Mouse (Mus musculus): ENCODE data around the gene Gadd45b. TPM values are rescaled to one million over a fixed set of nuclear protein-coding genes. Genes with fewer than 3 reads are reported as not detected.
A peak's percentile ranks its signal among the peaks of the same experiment; 100 is the strongest.

Gene Gadd45b
- polyA plus RNA-seq, 1 experiment from 2014 or later = 1.8 TPM

DNA sequence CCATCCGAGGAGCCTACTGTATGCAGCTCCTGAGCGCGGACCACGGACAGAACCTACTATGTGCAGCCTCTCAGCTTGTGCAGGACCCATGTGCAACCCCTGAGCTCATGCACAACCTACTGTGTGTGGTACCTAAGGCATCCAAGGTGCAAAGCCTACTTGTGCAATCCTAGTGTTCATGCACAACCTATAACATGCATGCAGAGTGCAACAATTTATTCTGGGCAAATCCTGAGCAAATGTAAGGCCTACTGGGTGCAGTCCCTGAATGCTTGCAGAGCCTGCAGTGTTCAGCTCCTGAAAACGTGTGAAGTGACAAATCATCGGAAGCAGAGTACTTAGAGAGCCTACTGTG is 6.9 kb downstream of the Gadd45b start:
- H3K9ac ChIP-seq = no peak overlapping the region
- peak overlapping the region; percentile 35; the same call in 1 of the 2 replicates for H3K4me3 ChIP-seq (replicated peaks)
- peak overlapping the region; percentile 55 for H3K4me2 ChIP-seq
- DNase-seq = no peak
- H3K27me3 ChIP-seq = peaks cover 84% of the 10 kb centered on the region
- H3K27ac ChIP-seq = no peak overlapping the region
- no peaks in the 10 kb centered on the region for H3K36me3 ChIP-seq
- peaks cover 77% of the 10 kb centered on the region for H3K4me1 ChIP-seq (replicated peaks)
- no peak for ATAC-seq (ENCODE audit: low read depth)
- H3K9me3 ChIP-seq (replicated peaks) = no peaks in the 10 kb centered on the region
- 16% methylated on average over 6 of the region's 6 CpGs for WGBS (ENCODE audit: insufficient replicate concordance)

DNA sequence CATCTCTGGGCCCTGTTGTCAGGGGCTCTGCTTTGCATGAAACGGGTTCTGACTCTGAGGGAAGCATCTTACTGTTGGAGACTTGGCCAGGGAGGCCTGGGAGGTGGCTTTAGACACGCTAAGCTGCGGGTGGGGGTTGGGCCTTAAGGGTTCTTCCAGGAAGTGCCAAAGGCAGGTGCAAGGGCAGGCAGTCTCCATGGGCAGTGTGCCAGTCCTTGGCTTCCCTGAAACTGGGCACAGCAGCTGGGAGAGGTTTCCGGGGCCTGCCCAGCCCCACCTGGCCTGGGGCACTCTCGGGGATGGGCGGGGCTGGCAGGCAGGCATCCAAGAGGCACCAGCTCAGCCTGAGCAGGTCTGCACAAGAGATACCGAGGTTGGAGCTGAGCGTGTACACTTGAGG is 7.8 kb downstream of the Gadd45b start:
- ATAC-seq (ENCODE audit: low read depth) (no peak), DNase-seq (no peak)
- Histone ChIP-seq H3K27ac (no peak overlapping the region), H3K36me3 (no peaks in the 10 kb centered on the region), H3K9me3 (replicated peaks) (no peaks in the 10 kb centered on the region), H3K4me2 (no peak overlapping the region), H3K27me3 (peaks cover 76% of the 10 kb centered on the region), H3K4me1 (replicated peaks) (peaks cover 69% of the 10 kb centered on the region), H3K9ac (no peak overlapping the region), H3K4me3 (replicated peaks) (no peak overlapping the region)
- 27% methylated on average over 8 of the region's 8 CpGs for WGBS (ENCODE audit: insufficient replicate concordance)

DNA sequence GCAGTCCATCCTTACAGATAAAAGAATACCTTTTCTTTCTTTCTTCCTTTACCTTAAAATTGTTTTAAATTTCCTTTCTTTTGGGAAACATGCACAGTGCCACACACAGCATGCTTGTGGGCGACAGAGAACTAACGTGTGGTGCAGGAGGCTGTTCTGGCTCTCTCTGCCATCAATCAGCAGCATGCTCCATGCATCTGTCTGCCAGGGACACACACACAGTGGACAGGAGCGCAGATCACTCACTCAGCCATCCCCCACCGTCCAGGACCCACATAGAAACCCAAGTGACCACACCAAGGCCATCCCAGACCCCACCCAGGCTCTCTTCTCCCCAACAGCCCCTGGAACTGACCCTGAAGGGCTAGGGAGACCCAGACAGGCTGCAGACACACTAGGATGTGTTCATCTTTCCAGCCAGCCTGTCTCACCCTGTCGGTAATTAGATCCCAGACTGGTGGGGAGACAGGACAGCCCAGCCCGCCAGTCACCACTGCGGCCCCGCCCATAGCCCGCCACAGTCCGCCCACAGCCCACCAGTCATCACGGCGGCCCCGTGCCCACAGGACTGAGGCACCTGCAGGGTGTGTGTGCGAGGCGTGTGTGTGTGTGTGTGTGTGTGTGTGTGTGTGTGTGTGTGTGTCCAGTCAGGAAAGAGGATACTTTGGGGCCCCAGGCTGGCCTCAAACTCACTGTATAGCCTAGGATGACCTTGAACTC is 9.1 kb downstream of the Gadd45b start:
- Histone ChIP-seq H3K4me2 (peak overlapping the region; percentile 67), H3K4me1 (replicated peaks) (peaks cover 58% of the 10 kb centered on the region), H3K27ac (no peak overlapping the region), H3K36me3 (no peaks in the 10 kb centered on the region), H3K27me3 (peaks cover 65% of the 10 kb centered on the region), H3K9me3 (replicated peaks) (no peaks in the 10 kb centered on the region), H3K4me3 (replicated peaks) (peak overlapping the region; percentile 49), H3K9ac (peak overlapping the region; percentile 33)
- 16% methylated on average over 15 of the region's 15 CpGs for WGBS (ENCODE audit: insufficient replicate concordance)
- ATAC-seq (ENCODE audit: low read depth) = peak; percentile 34
- no peak for DNase-seq

DNA sequence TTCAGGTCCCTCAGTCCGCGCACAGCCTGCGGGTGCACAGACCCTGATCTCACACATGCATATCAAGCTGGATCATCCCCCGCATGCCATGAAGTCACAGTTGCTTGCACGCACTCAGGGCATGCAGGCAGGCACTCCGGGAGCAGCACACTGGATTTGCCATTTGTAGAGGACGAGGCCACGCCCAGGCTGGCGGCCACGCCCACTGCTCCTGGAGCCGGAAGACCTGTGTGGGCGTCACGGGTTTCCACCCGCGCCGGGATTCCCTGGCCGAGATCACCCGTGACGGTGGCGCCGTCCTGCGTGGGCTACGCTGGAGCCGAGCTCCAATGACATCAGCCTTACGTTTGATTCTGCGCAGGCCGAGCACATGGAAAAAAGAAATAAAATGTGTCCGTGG is 9.8 kb downstream of the Gadd45b start:
- Histone ChIP-seq H3K27ac (no peak overlapping the region), H3K9me3 (replicated peaks) (no peaks in the 10 kb centered on the region), H3K4me2 (peak overlapping the region; percentile 67), H3K36me3 (no peaks in the 10 kb centered on the region), H3K4me1 (replicated peaks) (peaks cover 55% of the 10 kb centered on the region), H3K27me3 (peaks cover 58% of the 10 kb centered on the region), H3K9ac (peak overlapping the region; percentile 33), H3K4me3 (replicated peaks) (peak overlapping the region; percentile 49)
- DNase-seq (peak; percentile 75), ATAC-seq (ENCODE audit: low read depth) (peak; percentile 52)
- WGBS (ENCODE audit: insufficient replicate concordance) = 2% methylated on average over 28 of the region's 28 CpGs

DNA sequence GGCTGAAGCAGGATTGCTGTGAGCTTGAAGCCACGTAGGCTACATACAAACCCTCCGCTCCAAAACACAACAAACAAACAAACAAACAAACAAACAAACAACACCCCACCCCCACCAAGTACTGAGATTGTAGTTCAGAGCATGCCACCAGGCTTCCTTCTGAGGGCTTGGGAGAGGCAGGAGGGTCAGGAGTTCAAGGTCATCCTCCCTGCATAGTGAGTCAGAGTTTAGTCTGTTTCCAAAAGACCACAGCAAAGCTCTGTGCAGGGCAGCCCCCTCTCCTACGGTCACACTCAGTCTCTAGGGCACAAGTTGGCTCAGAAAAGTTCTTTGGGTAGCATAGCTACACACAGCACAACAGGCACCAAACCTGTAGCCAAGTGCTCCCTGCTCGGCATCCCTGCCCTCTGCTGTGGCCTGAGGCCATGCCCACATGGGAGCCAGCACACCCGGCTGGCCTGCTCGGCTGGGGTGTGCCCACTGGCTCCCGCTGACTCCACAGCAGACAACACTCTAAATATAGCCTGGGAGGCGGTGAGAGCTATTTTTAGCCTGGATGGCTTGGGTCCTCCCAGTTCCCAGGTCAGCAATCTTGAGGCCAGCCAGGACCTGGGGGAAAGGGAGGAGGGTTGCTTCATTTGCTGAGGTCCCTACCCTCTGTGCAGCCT is 10.6 kb downstream of the Gadd45b start:
- Histone ChIP-seq H3K4me3 (replicated peaks) (no peak overlapping the region), H3K27me3 (peaks cover 52% of the 10 kb centered on the region), H3K27ac (0 out of 2 replicates have a peak overlapping the region, but pooled peaks have one; percentile 12), H3K4me2 (peak overlapping the region; percentile 67), H3K9me3 (replicated peaks) (no peaks in the 10 kb centered on the region), H3K9ac (peak overlapping the region; percentile 33; the same call in 1 of the 2 replicates), H3K4me1 (replicated peaks) (peaks cover 53% of the 10 kb centered on the region), H3K36me3 (no peaks in the 10 kb centered on the region)
- ATAC-seq (ENCODE audit: low read depth) (no peak), DNase-seq (no peak)
- 20% methylated on average over 8 of the region's 8 CpGs for WGBS (ENCODE audit: insufficient replicate concordance)

DNA sequence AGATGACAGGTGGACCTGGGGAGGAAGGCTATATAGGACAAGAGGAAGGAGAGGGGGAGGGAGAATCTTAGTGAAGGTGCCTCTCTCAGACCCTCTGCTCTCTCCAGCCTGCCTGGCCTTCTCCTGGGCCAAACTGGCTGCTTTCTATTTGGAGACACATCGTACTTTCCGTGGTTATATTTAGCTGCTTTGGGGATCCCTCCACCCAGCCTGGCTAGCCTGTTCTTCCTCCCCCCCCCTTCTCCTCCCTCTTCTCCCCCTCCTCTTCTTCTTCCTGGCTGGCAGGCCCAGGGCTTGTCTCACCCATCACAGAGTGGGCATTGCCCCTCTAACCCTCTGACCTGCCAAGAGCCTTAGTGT is 11.1 kb downstream of the Gadd45b start:
- Histone ChIP-seq H3K27me3 (peaks cover 47% of the 10 kb centered on the region), H3K4me2 (no peak overlapping the region), H3K27ac (no peak overlapping the region), H3K9ac (no peak overlapping the region), H3K4me1 (replicated peaks) (peaks cover 48% of the 10 kb centered on the region), H3K4me3 (replicated peaks) (no peak overlapping the region), H3K36me3 (no peaks in the 10 kb centered on the region), H3K9me3 (replicated peaks) (no peaks in the 10 kb centered on the region)
- ATAC-seq (ENCODE audit: low read depth) = no peak
- 8% methylated on average over 2 of the region's 2 CpGs for WGBS (ENCODE audit: insufficient replicate concordance)
- no peak for DNase-seq

DNA sequence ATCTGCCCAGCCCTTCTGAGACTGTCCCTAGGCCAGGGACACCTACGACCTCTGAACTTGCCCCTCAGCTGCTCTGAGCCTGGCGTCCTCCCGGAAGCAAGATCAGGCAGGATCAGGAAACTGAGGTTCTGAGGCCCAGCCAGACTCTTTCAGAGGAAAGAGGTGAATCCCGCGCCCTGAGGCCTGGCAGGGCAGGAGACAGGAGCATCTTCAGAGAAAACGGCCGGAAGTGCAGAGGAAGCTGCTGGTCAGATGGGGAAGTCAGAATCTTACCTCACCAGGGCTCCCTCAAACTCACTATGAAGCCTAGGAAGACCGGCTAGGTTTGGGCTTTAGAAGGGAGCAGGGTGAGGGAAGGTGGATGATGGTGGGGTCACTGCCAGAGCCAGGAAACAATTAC is 13.0 kb downstream of the Gadd45b start:
- H3K27ac ChIP-seq = no peak overlapping the region
- H3K4me3 ChIP-seq (replicated peaks) = no peak overlapping the region
- DNase-seq (no peak), ATAC-seq (ENCODE audit: low read depth) (no peak)
- H3K27me3 ChIP-seq = peaks cover 27% of the 10 kb centered on the region
- WGBS (ENCODE audit: insufficient replicate concordance) = 19% methylated on average over 8 of the region's 8 CpGs
- no peak overlapping the region for H3K4me2 ChIP-seq
- no peak overlapping the region for H3K9ac ChIP-seq
- H3K36me3 ChIP-seq = no peaks in the 10 kb centered on the region
- peaks cover 38% of the 10 kb centered on the region for H3K4me1 ChIP-seq (replicated peaks)
- no peaks in the 10 kb centered on the region for H3K9me3 ChIP-seq (replicated peaks)

DNA sequence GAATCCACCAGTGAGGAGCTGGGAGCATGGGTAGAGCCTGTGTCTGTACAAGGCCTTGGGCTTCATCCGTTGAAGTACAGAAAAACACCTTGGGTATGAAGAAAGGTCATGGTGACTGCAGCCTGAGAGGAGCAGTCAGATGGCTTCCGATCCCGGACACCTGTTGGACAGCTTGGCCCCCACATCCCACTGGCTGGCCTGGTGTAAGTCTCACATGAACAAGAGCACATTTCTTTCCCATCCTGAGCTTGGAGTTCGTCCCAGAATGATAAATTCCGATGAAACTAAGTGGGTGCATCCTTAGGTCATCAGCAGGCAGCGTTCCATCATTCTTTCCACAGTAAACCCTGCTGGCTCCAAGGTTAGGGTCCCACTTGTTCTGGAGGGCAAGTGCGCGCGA is 13.8 kb downstream of the Gadd45b start:
- no peak overlapping the region for H3K27ac ChIP-seq
- peaks cover 19% of the 10 kb centered on the region for H3K27me3 ChIP-seq
- no peak overlapping the region for H3K4me3 ChIP-seq (replicated peaks)
- no peak for ATAC-seq (ENCODE audit: low read depth)
- no peaks in the 10 kb centered on the region for H3K36me3 ChIP-seq
- H3K4me1 ChIP-seq (replicated peaks) = peaks cover 44% of the 10 kb centered on the region
- no peak overlapping the region for H3K4me2 ChIP-seq
- DNase-seq = no peak
- no peaks in the 10 kb centered on the region for H3K9me3 ChIP-seq (replicated peaks)
- WGBS (ENCODE audit: insufficient replicate concordance) = 74% methylated on average over 9 of the region's 9 CpGs
- no peak overlapping the region for H3K9ac ChIP-seq

DNA sequence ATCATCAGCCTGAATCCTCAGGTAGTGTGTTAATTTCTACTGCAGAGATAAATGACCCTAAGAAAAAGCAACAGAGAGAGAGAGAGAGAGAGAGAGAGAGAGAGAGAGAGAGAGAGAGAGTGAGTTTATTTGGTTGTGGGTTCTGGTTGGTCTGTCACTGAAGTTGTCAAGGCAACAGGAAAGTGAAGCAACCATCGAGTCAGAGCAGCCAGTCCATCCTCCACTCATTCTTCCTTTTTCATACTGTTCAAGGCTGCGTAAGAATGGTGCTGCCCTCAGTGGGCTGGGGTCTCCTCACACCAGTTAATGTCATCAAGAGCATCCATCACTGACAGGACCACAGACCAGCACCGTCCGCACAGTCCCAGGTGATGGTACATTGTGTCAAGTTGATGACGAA is 14.4 kb downstream of the Gadd45b start:
- DNase-seq (no peak), ATAC-seq (ENCODE audit: low read depth) (no peak)
- Histone ChIP-seq H3K4me1 (replicated peaks) (peaks cover 45% of the 10 kb centered on the region), H3K27me3 (peaks cover 14% of the 10 kb centered on the region), H3K4me2 (no peak overlapping the region), H3K27ac (no peak overlapping the region), H3K9me3 (replicated peaks) (no peaks in the 10 kb centered on the region), H3K36me3 (no peaks in the 10 kb centered on the region), H3K4me3 (replicated peaks) (no peak overlapping the region), H3K9ac (no peak overlapping the region)
- 62% methylated on average over 5 of the region's 5 CpGs for WGBS (ENCODE audit: insufficient replicate concordance)

DNA sequence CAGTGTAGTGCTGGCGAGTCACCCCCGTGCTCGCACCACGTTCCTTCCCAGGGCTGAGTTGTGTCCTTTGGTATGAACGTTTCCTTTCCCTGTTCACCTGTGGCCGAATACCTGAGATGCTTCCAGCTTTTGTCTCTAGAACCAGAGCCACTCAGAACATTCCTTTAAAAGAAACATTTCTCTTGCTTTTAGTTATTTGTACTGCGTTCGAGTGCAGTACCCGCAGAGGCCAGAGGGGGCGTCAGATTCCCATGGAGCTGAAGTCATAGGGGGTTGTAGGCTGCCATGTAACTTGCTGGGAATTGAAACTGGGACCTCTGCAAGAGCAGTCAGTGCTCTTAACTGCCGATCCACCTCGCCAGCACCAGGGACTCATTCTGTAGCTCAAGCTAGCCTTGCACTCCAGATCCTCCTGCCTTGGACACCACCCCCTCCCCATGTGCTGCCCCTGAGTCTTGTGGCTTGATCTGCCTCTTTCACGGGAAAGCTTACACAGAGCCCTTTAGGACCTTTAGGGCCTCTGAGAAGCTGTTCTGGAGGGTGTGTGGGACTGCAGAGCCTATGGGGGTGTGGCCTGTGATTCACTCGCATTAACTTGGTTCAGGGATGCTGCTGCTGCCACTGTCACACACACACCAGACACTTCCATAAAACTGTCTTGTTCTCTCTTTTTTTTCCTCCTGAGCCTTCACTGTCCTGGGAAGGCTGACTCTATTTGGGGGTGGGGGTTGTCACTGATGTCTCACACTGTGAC is 17.0 kb downstream of the Gadd45b start:
- WGBS (ENCODE audit: insufficient replicate concordance) = 54% methylated on average over 14 of the region's 14 CpGs
- Histone ChIP-seq H3K4me2 (no peak overlapping the region), H3K4me3 (replicated peaks) (no peak overlapping the region), H3K9ac (no peak overlapping the region), H3K27me3 (peaks cover 3% of the 10 kb centered on the region; the same call in 1 of the 2 replicates), H3K36me3 (no peaks in the 10 kb centered on the region), H3K27ac (no peak overlapping the region), H3K4me1 (replicated peaks) (peaks cover 44% of the 10 kb centered on the region), H3K9me3 (replicated peaks) (no peaks in the 10 kb centered on the region)
- ATAC-seq (ENCODE audit: low read depth) = no peak
- DNase-seq = no peak

DNA sequence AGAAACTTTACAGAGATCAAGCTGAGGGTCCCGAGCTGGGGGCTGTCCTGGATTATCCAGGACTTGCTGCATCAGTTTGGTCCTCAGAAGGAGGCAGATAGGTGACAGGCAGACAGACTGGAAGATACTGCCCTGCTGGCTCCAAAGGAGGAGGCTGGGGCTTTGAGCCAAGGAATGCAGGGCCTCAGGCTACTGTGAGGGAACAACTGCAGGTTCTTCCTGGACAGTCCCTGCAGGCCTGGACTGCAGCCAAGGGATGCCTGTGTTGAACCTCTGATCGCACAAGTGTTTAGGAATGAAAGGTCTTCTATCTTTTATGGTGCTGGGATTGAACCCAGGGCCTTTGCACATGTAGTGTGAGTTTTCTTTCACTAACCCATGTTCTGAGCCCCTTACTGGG is 17.9 kb downstream of the Gadd45b start:
- Histone ChIP-seq H3K4me1 (replicated peaks) (peaks cover 49% of the 10 kb centered on the region), H3K9ac (no peak overlapping the region), H3K27me3 (peaks cover 2% of the 10 kb centered on the region; the same call in 1 of the 2 replicates), H3K4me2 (no peak overlapping the region), H3K9me3 (replicated peaks) (no peaks in the 10 kb centered on the region), H3K27ac (no peak overlapping the region), H3K4me3 (replicated peaks) (no peak overlapping the region), H3K36me3 (no peaks in the 10 kb centered on the region)
- no peak for DNase-seq
- WGBS (ENCODE audit: insufficient replicate concordance) = 60% methylated on average over 2 of the region's 2 CpGs
- ATAC-seq (ENCODE audit: low read depth) = no peak
